Mouse (Mus musculus) erythroid progenitor cell, adult 5-6 weeks (primary cell): Measurements from ENCODE around the gene Ccl9. TPM values are rescaled to one million over a fixed set of nuclear protein-coding genes. Genes with fewer than 3 reads are reported as not detected.

ENCODE experiments used
- ATAC-seq: replicated peaks from 2 replicates; pipeline ENCODE4 v1.8.0; 2016; ENCODE audit warnings: moderate number of reproducible peaks, mild to moderate bottlenecking, moderate TSS enrichment, inconsistent platforms; ENCODE audit not compliant: poor library complexity, low FRiP score, severe bottlenecking
- total RNA-seq, 2 experiments: library from RNA; stranded (forward) in 1 of 2; stranded (reverse) in 1 of 2; fragments of 150-400 nt in 1 of 2; fragments of 186-747, 209-891 nt in 1 of 2; gene quantifications; 2 replicates each; pipeline versions ENCODE4 v1.2.3 to v1.2.4; 2015 to 2017; ENCODE audit warnings: low replicate concordance in 2 of 2

The Ccl9 gene
- total RNA-seq, 2 experiments from 2014 or later: 7.1 to 28.1 TPM

DNA sequence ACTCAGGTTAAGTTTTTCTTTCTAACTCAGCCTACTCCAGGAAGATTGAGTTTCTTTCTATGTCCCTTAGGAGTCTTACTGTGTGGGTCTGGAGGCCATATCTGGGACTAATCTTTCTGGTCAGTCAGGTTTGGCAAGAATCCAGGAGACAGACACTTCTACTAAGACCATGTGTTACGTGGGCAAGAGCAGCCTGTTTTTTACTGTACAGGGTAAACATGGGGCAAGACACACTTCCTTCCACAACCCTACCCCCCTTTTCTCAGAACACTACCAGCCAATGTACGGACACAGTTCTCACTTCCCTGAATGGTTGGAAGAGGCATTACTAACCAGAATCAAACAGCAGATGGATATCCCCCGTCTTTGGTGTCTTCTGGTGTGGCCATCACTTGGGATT lies 34.2 kb downstream of the Ccl9 start:
- no peak for ATAC-seq

DNA sequence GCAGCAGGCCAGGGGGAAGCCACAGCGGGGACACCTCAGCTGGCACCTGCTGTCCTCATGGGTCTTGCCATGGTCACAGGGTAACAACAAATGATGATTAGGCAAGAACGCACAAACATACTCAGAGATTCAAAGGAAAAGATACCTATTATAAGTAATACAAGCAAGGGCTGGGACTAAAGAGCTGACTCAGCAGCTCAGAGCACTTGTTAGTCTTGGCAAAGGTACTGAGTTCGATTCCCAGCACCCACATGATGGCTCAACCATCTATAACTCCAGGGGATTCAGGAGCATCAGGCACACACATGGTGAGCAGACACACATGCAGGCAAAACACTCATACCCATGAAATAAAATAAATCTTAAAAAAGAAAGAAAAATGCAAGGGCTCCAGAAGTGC lies 37.0 kb downstream of the Ccl9 start:
- ATAC-seq: no peak

DNA sequence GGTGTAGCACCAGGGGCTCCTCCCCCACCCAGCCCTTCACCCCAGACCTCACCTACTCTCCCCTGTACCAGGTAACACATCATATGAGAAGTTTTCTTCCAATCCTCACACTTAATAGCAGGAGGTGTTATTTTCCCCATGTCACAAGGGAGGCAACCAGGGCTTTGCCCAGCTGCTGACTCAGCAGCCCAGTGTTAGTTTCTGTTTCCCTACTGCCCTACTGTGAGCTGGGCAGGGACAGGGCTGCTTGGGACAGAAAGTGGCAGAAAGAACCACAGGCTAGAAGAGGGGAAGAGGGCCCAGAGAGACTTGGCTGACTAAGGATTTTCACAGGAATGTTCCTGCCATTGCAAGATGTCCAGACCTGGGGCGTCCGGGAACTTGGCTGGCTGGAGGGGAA lies 37.5 kb downstream of the Ccl9 start:
- no peak for ATAC-seq

DNA sequence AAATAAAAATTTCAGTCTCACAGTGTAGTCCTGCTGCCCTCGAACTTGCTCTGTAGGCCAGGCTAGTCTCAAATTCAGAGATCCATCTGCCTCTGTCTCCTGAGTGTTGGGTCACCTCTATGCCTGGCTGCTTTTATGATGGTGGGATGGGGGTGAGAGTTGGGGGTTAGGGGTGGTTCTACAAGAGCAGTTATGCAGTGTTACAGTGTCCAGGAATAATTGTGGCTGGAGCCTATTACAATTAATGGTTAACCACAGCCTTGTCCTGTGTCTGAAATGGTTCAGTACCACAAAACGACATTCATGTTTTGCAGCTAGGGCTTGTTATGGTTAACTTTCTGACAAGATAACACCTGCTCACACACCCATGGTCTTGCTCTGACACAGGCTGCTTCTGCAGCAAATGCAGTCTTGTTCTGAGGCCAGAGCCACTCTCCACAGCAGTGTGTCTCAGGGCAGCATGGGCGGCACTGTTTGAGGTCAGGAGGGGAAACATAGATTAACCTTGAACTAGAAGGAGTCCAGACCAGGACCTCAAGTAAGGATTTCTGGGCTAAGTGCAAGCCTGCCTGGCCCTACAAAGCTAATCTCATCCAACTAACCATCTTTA lies 39.6 kb downstream of the Ccl9 start:
- ATAC-seq: no peak

DNA sequence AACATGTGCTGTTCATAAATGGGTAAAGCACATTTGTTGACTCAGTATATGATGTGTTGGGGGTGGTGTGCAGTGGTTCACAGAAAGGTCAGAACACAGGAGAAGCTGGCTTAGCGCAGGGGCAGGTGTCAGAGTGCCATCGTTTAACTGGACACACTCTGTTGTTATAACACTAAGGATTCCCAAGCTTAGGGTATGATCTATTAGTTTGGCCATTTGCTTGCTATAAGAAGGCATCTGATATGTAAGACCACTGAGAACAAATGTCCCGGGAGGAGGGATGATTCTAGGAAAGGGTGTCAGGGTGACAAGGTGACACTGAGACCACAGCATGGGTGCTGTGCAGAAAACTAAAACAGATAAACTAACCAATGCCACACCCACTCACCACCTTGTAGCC lies 41.6 kb downstream of the Ccl9 start:
- ATAC-seq: no peak

DNA sequence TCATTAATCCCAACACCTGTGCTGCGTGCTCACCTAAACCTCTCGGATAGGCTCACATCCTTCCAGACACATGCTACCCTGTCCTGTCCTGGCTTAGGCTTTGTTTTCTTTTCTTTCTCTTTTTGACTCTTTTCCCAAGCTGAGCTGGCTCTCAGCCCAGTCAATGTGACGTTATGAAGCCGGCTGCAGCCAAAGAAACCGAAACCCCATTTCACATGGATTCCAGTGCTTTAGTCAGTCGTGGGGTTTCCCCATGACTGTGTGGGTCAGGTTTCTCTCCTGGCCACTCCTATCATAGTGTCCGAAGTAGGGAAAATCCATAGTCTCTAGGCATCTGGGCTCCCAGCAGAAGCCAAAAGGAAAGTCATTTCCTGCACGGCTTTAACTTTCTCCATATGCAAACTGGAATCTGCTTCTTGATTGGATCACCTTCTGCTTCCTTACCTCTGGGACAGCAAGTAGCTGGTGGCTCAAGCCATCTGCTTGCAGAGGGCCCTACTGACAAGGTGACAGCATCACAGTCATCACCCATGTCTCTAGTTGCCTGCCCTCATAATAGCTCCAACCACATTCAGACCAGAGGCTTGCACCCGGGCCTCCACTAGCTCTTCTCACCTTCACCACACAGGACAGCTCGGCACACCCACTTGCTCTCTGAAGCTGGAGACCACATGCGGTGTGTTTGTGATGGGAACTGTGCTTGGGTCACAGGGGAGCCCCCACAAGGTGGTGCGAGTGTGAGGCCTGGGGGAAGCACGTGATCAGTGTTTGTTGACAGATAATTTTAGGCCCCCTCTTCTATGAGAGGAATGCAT lies 43.6 kb downstream of the Ccl9 start:
- no peak for ATAC-seq

DNA sequence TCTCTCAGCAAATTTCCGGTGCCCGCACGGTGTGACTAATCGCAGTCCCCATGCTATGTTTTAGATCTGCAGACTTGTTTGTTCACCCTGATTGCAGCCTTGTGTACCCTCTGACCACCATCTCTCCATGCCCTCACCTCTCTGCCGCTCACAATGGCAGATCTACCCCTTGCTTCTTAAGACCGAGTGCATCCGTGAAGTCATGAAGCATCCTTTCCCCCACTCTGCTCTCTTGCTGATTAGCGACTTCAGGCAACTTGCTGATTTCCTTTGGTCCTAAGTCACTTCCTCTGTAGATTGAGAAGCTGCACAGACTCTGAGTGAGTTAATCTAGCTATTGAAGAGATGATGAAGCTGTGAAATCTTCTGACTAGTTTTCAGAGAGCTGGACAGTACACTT lies 44.3 kb downstream of the Ccl9 start:
- no peak for ATAC-seq

DNA sequence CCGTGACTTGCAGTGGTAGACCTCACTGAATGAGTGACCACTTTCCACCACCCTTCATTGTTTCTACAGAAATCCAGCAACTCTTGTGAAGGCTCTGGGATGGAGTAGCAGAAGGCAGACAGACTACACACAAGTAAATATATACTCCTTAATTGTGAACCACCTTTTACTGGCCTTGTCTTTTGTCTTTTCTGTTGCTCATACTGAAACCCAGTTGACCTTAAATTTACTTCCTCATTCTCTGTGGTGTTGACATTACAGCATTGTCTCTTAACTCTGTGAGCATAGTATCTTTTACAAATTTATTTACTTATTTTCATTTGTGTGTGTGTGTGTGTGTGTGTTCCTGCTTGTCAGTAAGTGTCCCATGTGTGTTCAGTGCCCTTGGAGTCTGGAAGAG lies 45.2 kb downstream of the Ccl9 start:
- ATAC-seq: no peak

DNA sequence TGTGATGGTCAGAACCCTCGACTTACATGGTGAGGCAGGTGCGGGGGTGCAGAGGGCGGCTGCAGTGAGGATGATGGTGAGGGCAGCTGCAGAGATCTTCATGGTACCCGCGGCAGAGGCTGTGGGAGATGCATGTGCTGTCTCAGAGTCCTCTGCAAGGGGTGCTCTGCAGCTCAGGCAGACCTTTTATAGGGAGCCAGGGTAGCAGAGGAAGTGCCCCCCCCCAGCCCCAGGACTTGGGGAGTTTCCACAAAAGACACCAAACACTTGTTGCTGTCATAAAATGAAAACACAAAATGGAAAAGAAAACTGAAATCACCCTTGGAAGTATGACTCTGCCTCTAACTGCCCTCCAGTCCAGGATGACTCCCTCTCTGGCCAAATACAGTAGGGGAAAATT lies 48.1 kb downstream of the Ccl9 start, which contains the start of gene Ccl5:
TSS of gene Ccl5 (minus strand) at position 159 of the 400 bp plus-strand sequence.
- 0 out of 2 replicates have a peak, but pooled peaks have one; percentile 20 for ATAC-seq

DNA sequence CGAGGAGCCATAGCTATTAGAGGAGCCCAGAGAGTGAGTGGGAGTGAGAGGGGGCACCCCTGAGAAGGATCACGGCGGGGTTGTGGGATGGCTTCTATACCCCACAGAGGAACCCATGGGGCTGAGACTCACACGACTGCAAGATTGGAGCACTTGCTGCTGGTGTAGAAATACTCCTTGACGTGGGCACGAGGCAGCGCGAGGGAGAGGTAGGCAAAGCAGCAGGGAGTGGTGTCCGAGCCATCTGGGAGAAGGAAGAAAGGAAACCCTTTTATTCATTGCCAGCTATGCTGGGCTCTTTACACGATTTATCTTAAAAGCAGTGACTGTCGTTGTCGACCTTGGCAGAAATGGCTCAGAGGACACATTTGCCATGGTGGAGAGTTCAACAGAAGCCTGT lies 49.4 kb downstream of the Ccl9 start:
- no peak for ATAC-seq

Other genes with a start within 250 kb of the Ccl9 start
- not detected in 2 replicates for gene Rasl10b, start 169.5 kb downstream of the Ccl9 start, total RNA-seq (2015; ENCODE audit: low replicate concordance)
- gene Rasl10b, start 169.5 kb downstream of the Ccl9 start, total RNA-seq (2017; ENCODE audit: low replicate concordance): 0.23 TPM in 1 of 2 replicates, not detected in the other
- gene Gas2l2, start 149.2 kb downstream of the Ccl9 start, total RNA-seq (2015; ENCODE audit: low replicate concordance): not detected in 2 replicates
- not detected in 2 replicates for gene Gas2l2, start 149.2 kb downstream of the Ccl9 start, total RNA-seq (2017; ENCODE audit: low replicate concordance)
- 12.3 TPM in 1 of 2 replicates, not detected in the other for gene 1700020L24Rik, start 141.0 kb downstream of the Ccl9 start, total RNA-seq (2015; ENCODE audit: low replicate concordance)
- 4.0 and 4.7 TPM in 2 replicates for gene 1700020L24Rik, start 141.0 kb downstream of the Ccl9 start, total RNA-seq (2017; ENCODE audit: low replicate concordance)
- not detected in 2 replicates for gene Mmp28, start 115.6 kb downstream of the Ccl9 start, total RNA-seq (2015; ENCODE audit: low replicate concordance)
- 1.7 TPM in 1 of 2 replicates, not detected in the other for gene Mmp28, start 115.6 kb downstream of the Ccl9 start, total RNA-seq (2017; ENCODE audit: low replicate concordance)
- gene Taf15, start 105.5 kb downstream of the Ccl9 start, total RNA-seq (2015; ENCODE audit: low replicate concordance): 47.2 and 59.5 TPM in 2 replicates
- 50.6 and 95.9 TPM in 2 replicates for gene Taf15, start 105.5 kb downstream of the Ccl9 start, total RNA-seq (2017; ENCODE audit: low replicate concordance)
- gene Heatr9, start 56.5 kb downstream of the Ccl9 start, total RNA-seq (2015; ENCODE audit: low replicate concordance): not detected in 2 replicates
- 0.26 TPM in 1 of 2 replicates, not detected in the other for gene Heatr9, start 56.5 kb downstream of the Ccl9 start, total RNA-seq (2017; ENCODE audit: low replicate concordance)
- 11.5 and 25.6 TPM in 2 replicates for gene Ccl5, start 48.1 kb downstream of the Ccl9 start, total RNA-seq (2015; ENCODE audit: low replicate concordance)
- gene Ccl5, start 48.1 kb downstream of the Ccl9 start, total RNA-seq (2017; ENCODE audit: low replicate concordance): 4.6 TPM in 1 of 2 replicates, not detected in the other
- gene Ccl6, start 14.5 kb upstream of the Ccl9 start, total RNA-seq (2015; ENCODE audit: low replicate concordance): 55.5 and 74.2 TPM in 2 replicates
- 24.0 and 25.2 TPM in 2 replicates for gene Ccl6, start 14.5 kb upstream of the Ccl9 start, total RNA-seq (2017; ENCODE audit: low replicate concordance)
- gene Rpl9-ps1, start 67.0 kb upstream of the Ccl9 start, total RNA-seq (2015; ENCODE audit: low replicate concordance): not detected in 2 replicates
- not detected in 2 replicates for gene Rpl9-ps1, start 67.0 kb upstream of the Ccl9 start, total RNA-seq (2017; ENCODE audit: low replicate concordance)
- 34.6 and 35.2 TPM in 2 replicates for gene Ccl3, start 70.7 kb upstream of the Ccl9 start, total RNA-seq (2015; ENCODE audit: low replicate concordance)
- gene Ccl3, start 70.7 kb upstream of the Ccl9 start, total RNA-seq (2017; ENCODE audit: low replicate concordance): 16.3 and 19.1 TPM in 2 replicates
- gene Ccl4, start 83.9 kb upstream of the Ccl9 start, total RNA-seq (2015; ENCODE audit: low replicate concordance): 7.1 and 12.6 TPM in 2 replicates
- 0.51 and 17.1 TPM in 2 replicates for gene Ccl4, start 83.9 kb upstream of the Ccl9 start, total RNA-seq (2017; ENCODE audit: low replicate concordance)
- 28.5 and 51.1 TPM in 2 replicates for gene Wfdc17, start 125.4 kb upstream of the Ccl9 start, total RNA-seq (2015; ENCODE audit: low replicate concordance)
- 15.7 TPM in 1 of 2 replicates, not detected in the other for gene Wfdc17, start 125.4 kb upstream of the Ccl9 start, total RNA-seq (2017; ENCODE audit: low replicate concordance)
- gene Wfdc18, start 130.4 kb upstream of the Ccl9 start, total RNA-seq (2015; ENCODE audit: low replicate concordance): not detected in 2 replicates
- gene Wfdc18, start 130.4 kb upstream of the Ccl9 start, total RNA-seq (2017; ENCODE audit: low replicate concordance): not detected in 2 replicates
- gene Wfdc21, start 168.3 kb upstream of the Ccl9 start, total RNA-seq (2015; ENCODE audit: low replicate concordance): 132 and 167 TPM in 2 replicates
- gene Wfdc21, start 168.3 kb upstream of the Ccl9 start, total RNA-seq (2017; ENCODE audit: low replicate concordance): 99.0 and 117 TPM in 2 replicates
- 2.9 and 4.7 TPM in 2 replicates for gene Heatr6, start 175.1 kb upstream of the Ccl9 start, total RNA-seq (2015; ENCODE audit: low replicate concordance)
- gene Heatr6, start 175.1 kb upstream of the Ccl9 start, total RNA-seq (2017; ENCODE audit: low replicate concordance): 1.5 and 3.3 TPM in 2 replicates